Mouse (Mus musculus): ENCODE measurements around the gene Ankra2.

GRCm38 (mm10) chr13:98317911-98318310, 55.0 kb downstream of the Ankra2 start:
- no peak for TF ChIP-seq CTCF (IDR thresholded peaks at IDR 0.05; ENCODE audit: low read depth)
- TF ChIP-seq EP300 (IDR thresholded peaks at IDR 0.05; ENCODE audit: low read depth) = no peak
